Mouse (Mus musculus) G1E-ER4 (cell line): Measurements from ENCODE around the gene Mgat4b. TPM values are rescaled to one million over a fixed set of nuclear protein-coding genes. Genes with fewer than 3 reads are reported as not detected.

Experiments used
- GATA1 ChIP-seq: IDR thresholded peaks from one replicate; pipeline ENCODE4 v1.8.0; 2012; ENCODE audit warnings: low read length, inconsistent platforms
- polyA plus RNA-seq: library from polyadenylated mRNA; stranded (reverse); fragments of >175 nt; gene quantifications from 2 replicates; pipeline ENCODE4 v1.2.3, GENCODE M21; 2012

Mgat4b gene
- polyA plus RNA-seq, 1 experiment = 151 TPM

GRCm38 (mm10) chr11:50212848-50213758 lies 2.4 kb downstream of the Mgat4b start:
- no peak for TF ChIP-seq GATA1

DNA sequence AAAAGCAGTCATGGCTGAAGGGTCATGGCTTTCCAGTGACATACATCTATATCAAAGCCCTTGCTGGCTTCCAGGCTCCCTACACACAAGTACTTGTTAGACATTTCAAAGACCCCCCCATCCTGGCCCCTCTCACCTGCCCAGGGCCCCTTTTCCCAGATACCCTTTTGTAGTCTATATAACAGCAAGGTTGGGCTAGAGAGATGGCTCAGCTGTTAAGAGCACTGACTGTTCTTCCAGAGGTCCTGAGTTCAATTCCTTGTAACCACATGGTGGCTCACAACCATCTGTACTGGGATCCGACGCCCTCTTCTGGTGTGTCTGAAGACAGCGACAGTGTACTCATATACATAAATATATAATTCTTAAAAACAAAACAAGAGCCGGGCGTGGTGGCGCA lies 3.9 kb downstream of the Mgat4b start:
- no peak for TF ChIP-seq GATA1

GRCm38 (mm10) chr11:50215633-50216032 lies 4.9 kb downstream of the Mgat4b start:
- TF ChIP-seq GATA1 = no peak

GRCm38 (mm10) chr11:50216724-50217366 lies 6.2 kb downstream of the Mgat4b start:
- TF ChIP-seq GATA1 = no peak

GRCm38 (mm10) chr11:50217811-50218210 lies 7.1 kb downstream of the Mgat4b start:
- no peak for TF ChIP-seq GATA1

- TF ChIP-seq GATA1 = no peak
Measured at GRCm38 (mm10) chr11:50219833-50220232, 9.1 kb downstream of the Mgat4b start.

DNA sequence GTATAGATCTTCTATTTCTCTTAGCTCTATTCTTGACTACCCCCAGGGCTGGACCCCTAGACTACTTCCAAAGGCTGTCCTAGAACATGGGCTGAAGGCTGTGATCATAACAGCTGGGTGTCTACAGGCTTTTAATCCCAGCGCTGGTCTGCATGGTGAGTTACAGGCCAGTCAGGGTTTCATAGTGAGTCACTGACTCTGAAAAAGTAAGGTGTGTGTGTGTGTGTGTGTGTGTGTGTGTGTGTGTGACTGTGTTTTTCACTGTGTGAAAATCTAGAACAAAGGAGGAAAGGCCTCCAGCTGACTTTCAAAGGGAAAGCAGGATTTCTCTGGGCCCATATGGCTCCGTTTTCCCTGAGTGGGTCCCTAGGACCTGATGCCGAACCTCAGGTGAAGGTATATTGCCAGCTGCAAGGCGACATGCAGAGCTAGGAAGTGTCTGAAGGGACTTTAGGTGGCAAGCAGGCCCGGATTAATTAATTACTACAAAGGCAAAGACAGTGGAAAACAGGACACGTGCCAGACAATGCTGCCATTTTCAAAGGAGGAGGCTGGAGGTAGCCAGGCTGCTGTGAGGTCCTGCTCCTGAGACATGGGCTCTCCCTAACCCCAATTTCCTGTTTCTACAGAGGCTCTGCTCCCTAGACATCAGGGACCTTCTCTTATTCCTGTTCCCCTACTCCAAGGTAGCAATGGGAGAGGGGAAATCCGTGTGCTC lies 12.0 kb downstream of the Mgat4b start:
- TF ChIP-seq GATA1 = no peak

GRCm38 (mm10) chr11:50223783-50224662 lies 13.3 kb downstream of the Mgat4b start:
- TF ChIP-seq GATA1 = no peak

GRCm38 (mm10) chr11:50224671-50225530 lies 14.2 kb downstream of the Mgat4b start:
- TF ChIP-seq GATA1 = peak; percentile 19

DNA sequence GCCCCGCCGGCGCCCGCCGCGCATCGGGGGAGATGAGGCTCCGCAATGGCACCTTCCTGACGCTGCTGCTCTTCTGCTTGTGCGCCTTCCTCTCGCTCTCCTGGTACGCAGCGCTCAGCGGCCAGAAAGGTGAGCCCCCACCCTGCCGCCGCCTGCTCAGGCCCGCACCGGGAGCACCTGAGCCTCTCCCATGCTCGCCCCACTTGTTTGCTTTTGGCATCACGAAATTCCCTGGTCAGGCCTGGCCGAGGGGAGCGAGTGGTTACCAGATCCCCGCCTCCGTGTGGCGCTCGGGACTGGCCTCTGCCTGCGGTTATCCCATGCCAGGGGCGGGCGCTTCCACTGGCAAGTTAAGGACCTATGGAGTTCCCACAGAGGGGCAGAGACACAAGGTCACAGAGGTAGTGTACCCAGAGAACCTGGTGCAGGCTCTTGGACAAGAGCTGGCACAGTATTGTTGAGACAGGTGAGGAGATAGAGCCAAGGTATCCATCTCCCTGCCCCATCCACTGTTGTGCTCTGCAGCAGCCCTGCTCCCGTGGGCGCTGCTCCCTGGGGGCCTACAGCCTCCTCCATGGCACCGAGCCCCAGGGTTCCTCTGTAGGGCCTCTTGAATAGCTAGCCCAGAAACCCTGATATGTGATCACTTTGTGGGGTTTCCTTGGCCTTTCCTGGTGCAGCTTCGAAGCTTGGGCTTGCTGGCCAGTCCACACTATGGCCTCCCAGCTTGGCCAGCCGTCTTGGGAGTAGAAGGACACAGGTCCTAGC lies 15.1 kb downstream of the Mgat4b start:
- no peak for TF ChIP-seq GATA1

- TF ChIP-seq GATA1 = no peak
Measured at GRCm38 (mm10) chr11:50226406-50226805, 15.7 kb downstream of the Mgat4b start.

DNA sequence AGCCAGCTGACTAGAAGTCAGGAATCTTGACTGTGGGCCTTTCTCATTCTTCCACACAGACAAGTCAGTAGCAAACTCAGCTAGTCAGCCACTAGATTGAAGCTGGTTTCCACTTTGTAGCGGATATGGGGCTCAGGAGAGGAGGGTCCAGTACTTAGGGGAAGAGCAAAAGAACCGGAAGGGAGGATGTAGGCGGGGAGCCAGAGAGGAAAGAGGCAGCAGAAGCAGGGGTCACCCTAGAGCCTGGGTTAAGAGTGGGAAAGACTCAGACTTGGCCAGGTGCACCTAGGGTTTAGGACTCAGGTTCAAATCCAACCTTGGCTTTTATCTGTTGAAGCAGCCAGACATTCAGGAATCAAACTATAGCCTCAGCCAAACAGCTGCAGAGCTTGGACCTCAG lies 16.5 kb downstream of the Mgat4b start:
- no peak for TF ChIP-seq GATA1

DNA sequence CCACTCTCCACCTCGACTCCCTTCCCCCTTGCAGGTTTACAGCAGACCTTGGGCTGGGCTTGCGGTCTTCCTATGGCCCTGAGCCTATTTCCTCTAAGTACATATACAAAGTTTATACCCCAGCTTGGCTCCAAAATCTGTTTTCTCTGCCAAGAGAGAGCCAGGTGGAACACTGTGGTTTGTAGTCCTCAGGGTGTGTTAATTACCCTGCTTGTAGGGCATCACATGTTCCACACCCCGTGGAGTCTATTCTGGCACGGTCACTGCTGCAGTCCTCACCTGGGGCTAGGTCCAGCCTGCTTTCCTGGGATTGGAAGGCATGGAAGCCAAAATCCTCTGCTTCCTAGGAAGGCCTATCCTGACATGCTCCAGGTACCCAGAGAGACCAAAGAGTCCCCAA lies 17.0 kb downstream of the Mgat4b start:
- no peak for TF ChIP-seq GATA1
